Mouse (Mus musculus) MN1 (cell line): ENCODE measurements around the gene Akap13.
A peak's percentile ranks its signal among the peaks of the same experiment; 100 is the strongest.

ENCODE experiments used
- DNase-seq: peaks from one replicate; pipeline ENCODE4 v3.0.0-alpha.2; 2016; ENCODE audit warnings: low spot score

Akap13 gene

DNA sequence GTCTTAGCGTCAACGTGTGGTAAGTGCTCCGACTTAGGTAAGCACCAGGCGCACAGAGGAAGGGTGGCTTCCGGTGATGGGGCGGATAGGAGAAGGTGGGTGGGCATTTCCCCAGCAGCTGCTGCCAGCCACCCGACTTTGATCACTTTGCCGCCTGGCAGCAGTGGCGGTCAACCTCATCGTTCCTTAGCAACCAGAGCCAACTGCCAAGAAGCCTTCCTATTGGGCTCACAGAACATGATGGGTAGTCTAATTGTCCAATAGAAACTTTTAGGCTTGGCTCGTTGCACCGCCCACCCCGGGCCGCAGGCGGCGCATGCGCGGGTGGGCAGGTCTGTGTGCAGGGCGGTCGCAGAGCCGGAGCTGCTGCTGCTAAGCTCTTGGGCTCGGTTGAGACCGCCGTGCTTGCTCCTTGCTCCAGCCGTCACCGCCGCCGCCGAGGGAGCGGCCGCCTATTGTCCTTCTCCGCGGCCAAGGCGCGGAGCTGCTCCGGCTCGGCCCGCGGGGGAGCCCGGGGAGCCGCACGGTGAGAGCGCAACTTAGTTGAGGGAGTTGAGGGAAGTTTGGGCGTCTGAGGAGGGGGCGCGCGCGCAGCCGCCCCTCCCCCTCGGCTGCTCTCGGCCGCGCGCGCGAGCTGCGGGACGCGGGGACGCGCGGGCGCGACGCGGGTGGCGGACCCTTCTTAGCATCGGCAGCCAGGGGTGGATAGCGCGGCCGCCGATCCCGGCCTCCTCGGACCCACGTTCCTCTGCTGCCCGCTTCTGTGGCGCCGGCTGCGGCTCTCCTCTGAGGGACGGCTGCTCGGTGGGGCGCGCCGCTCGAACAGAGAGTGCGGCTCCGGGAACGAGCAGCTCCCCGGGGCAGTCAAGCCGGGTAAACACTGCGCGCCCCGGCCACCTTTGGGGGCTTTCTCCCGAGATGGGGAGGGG is at the start of gene Akap13:
Akap13 (plus strand) TSS at position 312 of the 929 bp plus-strand sequence.
- DNase-seq, result peak; percentile 98

DNA sequence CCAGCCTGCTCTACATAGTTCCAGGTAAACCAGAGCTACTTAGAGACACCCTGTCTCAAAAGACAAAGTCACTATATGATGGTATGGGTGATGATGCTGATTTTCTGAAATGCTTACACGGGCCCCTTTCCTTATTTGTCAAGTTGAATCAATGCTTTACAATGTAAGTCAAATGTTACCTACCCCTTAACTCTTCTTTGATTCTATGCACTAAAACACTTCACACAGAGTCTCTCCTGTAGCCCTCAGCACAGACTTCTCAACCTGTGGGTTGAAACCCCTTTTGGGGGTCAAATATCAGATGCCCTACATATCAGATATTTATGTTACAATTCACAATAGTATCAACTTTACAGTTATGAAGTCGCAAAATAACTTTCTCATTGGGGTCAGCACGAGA is 44.7 kb upstream of the Akap13 start:
- no peak for DNase-seq

DNA sequence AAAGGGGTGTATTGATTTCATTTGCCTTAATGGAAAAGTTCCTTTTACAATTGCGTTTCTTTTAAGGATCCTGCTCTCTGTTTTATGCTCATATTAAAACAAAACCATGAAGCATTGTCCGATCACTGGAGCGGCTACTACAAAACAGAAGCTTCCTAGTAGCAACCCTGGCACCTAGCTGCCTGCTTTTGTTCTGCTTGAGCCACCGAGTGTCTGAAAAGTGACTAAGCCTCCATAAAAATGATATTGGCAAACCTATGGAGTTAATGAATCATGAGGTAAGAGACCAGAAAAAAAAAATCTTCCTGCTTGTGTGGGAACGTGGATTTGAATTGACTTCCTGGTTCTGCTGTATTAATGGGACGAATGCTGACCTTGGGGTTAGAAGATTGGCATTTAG is 44.1 kb upstream of the Akap13 start:
- no peak for DNase-seq

DNA sequence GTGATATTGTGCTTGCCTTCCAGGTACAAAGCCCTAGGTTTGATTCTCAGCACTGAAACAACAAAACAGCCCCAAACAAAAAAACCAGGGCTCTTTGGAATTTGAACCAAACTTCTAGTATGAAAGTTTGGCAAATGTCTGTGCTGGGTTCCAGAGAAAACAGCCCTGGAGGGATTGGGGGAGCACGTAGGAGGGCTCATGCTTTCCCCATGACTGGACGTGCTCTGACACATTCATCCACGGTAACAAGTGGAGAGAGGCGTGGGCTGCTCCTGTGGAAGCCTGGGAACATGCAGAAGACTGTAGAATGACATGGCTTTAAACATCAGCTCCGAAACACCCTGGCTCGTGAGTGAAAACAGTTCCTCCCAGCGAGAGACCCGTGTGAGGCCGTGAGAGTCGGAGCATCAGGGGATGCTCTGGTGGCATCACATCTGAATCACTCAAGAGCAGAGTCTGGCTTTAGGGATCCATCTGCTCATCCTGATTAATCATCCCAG is 43.3 kb upstream of the Akap13 start:
- DNase-seq, result no peak

DNA sequence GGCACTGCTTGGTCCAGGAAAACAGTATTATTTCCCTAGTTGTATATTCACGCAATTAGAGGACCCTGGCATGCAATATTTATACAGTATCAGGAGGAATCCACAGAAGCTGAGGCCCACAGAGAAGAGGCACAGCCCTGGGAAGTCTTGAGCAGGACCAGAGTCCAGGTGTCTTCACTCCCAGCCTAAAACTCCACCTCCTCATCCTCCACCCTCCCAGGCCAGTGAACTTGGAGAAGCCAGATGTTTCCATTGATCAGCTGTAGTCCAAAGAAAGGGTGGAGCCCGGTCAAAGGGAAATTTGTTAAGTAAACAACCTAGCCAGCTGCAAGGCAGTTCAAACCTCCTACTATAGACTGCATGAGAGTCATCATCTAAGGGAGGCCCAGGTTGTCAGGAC is 42.8 kb upstream of the Akap13 start:
- no peak for DNase-seq

DNA sequence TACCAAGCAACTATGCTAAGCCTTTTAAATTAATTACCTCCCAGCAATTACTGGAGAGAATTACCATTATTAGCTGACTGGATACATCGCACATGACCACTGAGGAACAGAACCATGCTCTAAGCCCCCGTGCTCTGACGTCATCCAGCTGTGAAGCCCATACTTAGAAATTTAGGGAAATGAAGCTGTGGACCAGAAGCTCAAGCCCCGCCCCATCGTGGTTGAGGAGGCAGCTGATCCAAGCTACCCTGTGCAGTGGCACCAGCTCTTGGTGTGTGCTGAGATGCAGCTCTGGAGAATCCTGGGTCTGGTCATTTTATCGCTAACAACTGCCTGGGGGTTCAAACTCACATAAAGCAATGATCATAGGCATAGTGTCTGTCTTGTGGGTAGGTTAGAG is 41.4 kb upstream of the Akap13 start:
- DNase-seq, result no peak

DNA sequence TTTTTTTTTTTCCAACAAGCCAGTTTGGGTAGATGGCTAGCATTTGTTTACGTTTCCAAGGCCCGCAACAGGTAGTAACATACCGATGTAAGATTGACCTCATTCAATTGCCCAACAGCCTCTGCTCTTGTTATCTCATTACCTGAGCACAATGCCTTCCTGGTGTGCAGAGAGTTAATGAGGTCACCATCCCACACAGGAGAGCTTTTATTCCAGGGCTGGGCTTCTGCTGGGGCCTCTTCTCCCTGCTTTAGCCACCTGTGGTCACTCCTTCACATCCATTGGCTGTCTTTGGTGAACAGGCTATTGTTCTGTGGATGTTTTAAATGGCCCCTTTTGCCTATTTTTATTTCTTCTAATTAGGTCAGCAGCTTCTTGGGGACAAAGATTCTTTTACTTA is 41.0 kb upstream of the Akap13 start:
- DNase-seq, result no peak

DNA sequence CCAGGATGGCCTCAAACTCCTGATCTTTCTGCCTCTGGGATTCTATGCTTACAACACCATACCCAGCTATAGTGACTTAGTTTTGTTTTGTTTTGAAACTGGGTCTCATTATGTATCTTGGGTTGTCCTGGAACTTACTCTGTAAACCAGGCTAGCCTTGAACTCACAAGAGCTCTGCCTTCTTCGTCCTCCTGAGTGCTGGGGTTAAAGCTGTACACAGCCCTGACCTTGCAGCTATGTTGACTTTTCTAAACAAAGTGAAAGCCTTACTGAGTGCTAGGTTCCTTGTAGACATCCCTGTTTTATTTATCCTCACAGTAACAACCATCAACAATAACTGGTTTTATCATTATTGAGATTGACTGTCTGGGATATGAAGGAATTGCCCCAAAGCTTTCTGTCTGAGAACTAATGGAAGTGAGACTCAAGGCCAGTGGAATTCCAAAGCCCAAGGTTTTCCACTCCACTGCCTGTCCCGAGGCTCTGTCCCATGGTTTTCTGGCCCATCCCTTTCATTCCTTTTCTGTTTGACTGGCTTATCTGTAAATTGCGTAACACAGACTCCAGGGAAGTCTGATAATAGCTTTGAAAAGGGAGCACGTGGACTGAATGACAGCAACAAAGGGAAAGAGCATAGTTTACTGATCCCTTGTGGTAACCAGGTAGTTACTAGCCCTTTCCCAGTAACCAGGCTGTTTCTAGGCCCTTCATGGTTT is 40.0 kb upstream of the Akap13 start:
- no peak for DNase-seq

DNA sequence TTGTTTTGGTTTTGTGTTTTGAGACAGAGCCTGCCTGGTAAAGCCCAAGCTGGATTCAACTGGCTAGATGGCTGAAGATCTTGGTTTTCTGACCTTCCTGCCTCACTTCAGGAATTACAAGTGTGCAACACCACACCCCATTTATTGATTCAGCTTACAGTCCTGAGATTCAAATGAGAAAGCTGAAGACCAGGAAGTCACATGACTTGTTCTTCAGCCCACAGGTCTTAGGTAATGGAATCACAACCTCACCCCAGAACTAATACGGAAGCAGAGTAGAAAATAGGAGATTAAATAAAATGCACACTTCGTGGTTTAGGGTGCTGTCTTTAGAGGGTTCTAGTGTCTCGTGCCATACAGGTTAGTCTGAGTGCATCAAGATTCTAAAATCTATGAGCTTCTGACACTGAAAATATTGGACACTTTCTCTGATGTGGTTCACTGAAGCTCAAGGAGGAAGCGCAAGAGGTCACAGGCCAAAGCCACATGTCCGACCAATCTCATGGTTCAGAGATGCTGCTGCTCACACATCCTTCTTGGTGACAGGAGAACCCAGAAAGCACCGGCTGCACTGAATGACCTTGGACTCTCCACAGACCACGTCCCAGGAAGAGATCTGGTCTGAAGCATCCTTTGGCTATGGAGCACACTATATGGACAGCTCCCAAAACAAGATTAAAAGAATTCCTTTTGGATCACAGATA is 39.3 kb upstream of the Akap13 start:
- no peak for DNase-seq

DNA sequence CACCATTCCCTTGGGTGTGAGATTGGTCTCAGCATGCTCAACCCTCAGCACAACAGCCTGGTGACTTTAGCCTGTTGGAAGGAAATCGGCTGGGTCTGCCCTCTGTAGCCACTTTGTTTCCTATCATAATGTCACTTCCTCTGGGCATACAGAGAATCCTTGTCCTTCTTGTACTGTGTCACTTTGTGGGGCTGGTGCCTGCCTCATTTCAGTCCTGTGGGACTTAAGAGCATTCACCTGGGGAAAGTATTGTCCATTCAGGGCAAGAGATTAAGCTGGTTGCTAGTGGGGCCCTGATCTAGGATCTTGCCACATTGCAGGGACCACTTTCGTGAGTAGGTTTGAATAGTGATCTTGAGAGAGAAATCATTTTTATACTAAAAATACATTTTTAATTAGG is 34.4 kb upstream of the Akap13 start:
- DNase-seq, result no peak

DNA sequence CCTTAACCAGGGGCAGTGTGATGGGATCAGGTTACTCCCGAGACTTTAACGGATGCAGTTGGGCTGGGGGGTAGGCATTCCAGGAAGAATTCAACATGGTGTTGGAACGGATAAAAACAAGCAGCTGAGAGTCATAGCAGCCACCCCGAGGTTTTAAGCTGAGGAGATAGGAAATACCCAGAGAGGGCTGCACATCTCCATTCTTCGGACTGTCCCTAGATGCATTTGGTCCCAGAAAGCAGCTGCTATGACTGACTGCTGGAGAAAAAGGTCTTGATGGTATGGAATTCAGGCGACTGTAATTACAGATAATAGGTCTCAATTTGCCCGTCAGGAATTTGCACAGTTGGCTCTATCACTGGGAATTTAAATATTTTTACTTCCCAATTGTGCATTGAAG is 31.2 kb upstream of the Akap13 start:
- no peak for DNase-seq

DNA sequence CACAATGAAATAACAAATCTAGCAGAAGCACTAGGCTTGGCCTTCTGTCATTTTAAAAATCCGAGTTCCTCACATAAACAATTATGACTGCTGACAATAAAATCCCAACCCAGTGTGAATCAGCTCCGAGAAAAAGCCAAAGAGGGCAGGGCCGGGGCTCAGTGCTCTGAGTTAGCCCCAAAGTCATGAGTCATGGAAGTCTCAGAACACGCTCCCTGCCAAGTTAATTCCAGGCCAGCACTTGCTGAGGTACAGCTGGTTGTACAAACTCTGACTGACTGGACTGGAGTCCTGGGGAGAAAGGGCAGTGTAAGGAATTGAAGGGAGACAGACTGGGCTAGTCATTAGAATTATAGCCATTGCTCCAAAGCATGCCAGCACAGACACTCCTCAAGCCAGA is 28.0 kb upstream of the Akap13 start:
- DNase-seq, result peak; percentile 39

DNA sequence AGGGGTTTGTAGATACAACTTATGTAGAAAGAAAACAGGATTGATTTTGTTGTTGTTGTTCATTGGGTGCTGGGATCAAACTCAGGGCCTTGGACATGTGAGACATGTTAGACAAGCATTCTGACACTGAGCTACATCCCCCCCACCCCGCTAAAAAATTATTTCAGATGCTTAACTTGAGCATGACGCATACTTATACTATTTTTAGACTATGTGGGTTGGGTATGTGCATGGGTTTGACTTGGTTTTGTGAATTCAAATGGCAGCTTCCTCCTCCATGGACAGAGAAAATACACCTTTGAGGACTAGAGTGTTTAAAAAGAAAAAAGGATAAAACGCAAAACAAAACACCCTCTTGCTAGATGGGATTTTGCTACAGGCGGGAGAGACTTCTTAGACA is 26.4 kb upstream of the Akap13 start:
- no peak for DNase-seq

DNA sequence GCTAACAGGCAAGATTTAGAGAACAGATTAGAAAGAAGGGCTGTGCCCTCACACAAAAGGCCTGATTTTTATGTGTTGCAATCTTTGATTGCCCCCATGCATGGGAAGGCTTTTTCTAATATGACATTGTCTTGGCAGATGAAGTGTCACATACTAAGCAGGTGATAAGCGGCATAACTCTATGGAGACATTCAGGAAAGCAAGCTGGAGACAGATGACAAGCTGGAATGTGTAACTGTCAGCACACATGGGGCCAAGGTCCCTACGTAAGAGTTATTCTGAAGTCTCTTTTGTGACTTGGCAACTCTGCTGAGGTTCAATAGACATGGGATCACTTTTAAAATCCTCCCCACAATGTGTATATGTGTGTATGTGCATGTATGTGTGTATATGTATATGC is 24.8 kb upstream of the Akap13 start:
- no peak for DNase-seq

DNA sequence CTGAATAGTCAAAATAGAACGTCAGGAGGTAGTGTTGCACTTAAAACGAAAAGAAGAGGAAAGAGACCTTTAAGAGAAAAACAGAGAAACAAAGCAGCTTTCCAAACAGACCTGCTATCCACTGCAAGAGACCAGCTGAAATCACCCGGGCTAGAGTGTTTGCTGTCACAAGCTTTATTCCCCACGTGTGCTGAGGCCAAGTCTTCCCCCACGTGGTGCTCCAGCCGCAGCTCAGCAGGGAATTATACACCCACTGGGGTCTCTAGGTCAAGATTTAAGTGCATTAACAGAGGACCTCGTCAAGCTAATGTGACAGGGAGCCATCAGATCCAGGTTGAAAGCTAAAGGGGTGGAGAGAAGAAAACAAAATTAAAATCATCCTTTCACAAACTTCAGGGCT is 24.3 kb upstream of the Akap13 start:
- DNase-seq, result no peak

DNA sequence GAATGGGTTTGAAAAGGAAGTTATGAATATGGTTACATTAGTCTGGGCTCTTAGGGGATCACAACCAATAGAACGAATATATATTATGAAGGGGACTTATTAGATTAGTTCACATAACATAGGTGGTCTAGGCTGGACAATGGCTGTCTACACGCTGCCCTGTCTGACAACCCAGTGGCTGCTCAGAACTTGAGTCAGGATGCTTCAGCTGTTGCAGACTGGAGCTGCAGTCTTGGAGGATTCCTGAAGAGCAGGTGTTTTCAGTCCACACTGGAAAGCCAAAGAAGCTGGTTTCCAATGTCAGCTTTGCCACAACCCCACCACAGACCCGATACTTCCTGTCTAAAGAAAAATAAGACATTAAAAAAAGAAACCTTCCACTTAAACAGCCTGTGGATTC is 23.3 kb upstream of the Akap13 start:
- DNase-seq, result no peak

DNA sequence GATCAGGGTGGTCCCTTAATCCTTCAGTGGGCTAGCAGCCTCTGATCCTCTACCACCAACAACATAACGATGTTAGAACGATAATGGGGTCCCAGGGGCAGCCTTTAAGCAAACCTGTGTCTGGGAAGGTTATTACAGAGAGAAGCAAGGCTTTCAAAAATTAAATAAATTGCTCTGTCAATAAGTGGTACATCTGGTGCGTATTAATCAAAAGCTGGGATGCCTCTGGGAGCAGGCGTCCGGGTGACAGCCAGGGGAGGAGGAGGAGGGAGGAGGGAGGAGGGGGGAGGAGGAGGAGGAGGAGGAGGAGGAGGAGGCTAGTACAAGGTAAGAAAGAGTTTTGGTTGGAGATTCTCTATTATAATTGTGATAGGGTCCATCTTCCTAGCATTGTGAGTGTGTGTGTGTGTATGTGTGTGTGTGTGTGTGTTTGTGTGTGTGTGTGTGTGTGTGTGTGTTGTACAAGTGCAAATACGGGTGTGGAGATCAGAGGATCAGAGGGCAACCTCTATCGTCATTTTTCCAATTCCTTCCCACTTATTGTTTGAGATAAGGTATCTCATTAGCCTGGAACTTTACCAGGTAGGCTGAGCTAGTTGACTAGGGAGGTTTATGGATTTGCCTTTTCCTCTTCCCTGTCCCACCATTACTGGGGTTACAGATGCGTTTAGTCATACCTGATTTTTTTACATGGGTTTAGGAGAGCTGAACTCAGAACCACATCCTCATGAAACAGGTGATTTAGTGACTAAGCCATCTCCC is 18.7 kb upstream of the Akap13 start:
- peak; percentile 11 for DNase-seq

DNA sequence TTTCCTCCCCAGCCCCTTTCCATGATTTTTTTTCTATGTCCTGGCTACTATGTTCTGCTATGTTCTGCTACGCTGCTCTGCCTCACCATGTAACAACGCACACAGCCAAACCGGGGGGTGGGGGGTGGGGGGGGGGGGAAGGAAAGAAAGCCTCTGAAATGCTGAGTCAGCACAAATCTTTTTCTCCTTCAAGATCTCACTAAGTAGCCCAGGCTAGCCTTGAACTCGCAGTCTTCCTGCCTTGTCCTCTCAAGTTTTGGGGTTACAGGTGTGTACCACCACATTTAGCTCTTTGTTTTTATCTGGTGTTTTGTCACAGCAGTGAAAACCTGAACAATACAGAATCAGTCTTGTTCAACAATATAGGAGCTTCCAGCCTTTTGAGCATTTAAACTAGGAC is 15.8 kb upstream of the Akap13 start:
- no peak for DNase-seq

DNA sequence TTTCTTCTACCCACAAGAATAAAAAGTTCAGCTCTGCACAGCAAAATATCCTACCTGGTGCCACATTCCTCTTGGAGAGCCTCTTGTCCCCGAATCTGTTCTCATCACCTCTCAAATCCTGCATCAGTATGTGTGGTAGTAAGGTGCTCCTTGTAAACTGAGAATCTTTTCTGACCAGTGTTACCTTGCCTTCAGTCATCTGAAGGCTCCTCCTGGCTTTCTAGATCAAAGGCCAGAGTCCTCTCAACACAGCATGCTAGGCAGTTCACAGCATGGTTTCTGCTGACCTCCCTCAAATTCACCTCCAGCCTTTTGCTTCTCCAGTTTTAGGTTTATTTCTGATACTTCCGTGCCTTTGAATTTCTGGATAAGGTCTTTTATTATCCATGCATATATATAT is 15.1 kb upstream of the Akap13 start:
- no peak for DNase-seq

DNA sequence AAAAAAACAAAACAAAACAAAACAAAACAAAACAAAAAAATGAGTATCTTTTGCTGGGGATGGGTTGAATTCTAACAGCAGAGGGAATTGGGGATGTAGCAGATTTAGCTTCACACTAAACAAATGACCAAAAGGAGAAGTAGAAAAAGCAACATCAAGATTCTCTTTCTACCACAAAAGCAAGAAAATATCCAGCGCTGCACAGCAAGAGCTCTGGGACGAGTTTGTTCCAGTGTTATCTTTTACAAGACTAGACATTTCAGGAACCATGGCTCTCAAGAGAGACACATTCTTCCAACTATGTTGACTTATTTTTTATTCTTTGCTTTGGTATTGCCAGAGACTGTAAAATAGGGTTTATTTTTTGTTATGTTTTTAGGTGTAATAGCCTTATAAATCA is 13.4 kb upstream of the Akap13 start:
- no peak for DNase-seq

DNA sequence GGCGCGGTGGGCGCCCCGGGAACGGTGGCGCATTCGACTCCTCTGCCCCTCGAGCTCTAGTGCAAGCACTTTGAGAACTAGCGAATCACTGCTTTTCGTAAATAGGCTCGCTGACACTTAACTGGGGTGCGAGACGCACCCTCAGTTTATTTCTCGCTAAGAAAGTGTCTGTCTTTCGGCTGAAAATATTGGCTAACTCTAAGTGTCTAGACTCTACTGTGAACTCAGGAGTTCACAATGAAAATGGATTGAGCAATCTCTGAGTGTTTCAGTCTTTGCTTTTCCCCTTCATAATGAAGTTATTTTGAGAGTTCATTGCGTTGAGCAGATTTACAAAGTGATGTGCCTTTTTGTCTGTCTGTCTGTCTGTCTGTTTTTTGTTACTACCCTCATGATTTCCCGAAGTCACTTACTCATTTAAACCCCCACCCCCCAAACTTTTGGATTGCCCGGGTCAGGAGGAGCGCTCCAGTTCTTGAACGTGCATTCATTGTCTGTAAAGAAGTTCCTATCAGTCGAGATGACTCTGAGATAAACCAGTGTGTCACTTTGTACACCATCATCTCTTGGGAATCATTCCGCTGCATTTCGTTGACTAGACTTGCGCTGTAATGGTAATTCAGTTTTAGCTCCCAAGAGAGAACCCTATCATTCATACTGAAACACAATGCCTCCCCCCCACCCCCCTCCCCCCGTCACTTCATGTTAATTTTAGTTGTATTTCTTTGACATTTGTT is 986 bp downstream of the Akap13 start:
- peak; percentile 29 for DNase-seq
